Mouse (Mus musculus) ovary, postnatal 14 days (tissue): Measurements from ENCODE around the gene Krt71.
"Not testable (repeated sequence)": the region's sequence is repeated elsewhere in the genome, so short reads cannot be mapped to it uniquely, and the experiment has no call there.

ENCODE experiments used
- DNase-seq: peaks from one replicate; pipeline ENCODE4 v3.0.0; 2022; ENCODE audit warnings: low spot score

Gene Krt71

DNA sequence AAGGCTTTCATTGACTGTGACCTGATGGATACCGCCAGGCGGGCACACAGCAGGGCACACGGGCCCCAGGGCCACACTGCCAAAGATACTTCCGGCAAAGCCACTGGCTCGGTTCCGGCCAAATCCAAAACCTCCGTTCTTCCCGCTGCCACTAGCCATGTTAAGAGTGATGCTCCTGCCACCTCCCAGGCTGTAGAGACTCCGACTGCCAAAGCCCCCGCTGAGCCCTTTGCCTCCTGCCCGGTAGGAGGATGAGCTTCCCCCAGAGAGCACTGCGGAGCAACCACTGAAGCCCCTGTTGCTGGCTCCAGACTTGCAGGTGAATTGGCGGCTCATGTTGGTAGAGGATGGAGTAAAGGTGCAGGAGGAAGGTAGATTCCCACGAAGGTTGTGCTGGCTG is at the start of gene Krt71:
Gene Krt71 (minus strand): TSS at position 399 of the 400 bp plus-strand sequence.
- DNase-seq = no peak

DNA sequence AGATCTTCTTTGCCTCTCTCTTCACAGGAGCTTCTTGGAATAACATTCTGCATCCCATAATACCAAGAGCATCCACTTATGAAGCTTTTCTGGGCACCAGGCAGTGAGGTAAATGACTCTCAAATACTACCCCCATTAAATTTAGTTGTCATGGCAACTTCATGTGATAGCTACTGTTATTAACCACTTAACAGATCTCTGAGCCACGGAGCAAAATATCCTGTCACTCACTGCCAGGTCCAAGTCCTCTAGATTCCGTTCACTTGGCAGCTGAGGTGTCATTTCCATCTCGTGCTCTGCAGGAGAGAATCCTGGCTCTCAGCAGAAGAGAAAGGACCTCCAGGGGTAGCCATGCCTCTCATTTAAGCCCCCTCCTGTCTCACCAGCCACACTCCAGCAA is 48.0 kb upstream of the Krt71 start:
- no peak for DNase-seq

DNA sequence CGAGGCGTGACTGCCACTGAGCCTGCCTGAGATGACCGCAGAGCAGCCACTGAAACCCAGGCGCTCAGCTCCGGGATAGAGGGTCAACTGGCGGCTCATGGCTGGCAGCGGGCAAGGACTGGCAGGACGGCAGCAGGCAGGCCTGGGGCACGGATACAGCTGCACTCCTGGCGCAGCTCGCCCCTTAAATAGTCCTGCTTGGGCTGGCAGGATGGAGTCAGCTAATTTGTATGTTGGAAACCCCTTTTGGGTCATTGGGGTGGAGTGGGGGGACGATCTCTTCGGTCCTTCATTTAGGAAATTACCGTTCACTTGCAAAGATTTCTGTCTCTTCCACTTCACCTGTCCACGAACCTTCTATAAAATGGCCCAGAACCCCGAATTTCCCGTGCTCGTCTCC is 43.5 kb upstream of the Krt71 start, which contains the start of gene Krt72:
Gene Krt72 (minus strand): TSS at position 101 of the 400 bp plus-strand sequence.
- no peak for DNase-seq

GRCm38 (mm10) chr15:101773420-101773819 is 30.5 kb upstream of the Krt71 start:
- DNase-seq = no peak

DNA sequence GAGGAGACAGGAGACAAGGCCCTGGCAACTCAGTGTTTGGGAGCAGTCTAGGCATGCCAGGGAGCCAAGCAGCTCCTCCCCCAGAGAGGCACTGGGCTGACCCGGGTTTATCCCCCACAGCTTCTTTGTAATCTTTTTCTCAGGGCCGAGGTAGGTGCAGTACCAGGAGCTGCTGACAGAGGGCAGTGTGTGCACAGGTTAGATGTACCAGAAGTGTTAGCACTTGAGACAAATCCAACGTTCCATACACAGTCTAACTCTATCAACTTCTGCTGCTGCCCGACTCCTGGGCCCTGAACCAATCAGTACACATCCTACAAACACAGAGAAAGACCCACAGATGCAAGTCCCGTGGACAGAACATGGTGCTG is 29.8 kb upstream of the Krt71 start:
- DNase-seq = peak; percentile 95

GRCm38 (mm10) chr15:101772080-101772710 is 29.3 kb upstream of the Krt71 start:
- DNase-seq = peak; percentile 20

- no peak for DNase-seq
Measured at GRCm38 (mm10) chr15:101770226-101770625, 27.3 kb upstream of the Krt71 start.

DNA sequence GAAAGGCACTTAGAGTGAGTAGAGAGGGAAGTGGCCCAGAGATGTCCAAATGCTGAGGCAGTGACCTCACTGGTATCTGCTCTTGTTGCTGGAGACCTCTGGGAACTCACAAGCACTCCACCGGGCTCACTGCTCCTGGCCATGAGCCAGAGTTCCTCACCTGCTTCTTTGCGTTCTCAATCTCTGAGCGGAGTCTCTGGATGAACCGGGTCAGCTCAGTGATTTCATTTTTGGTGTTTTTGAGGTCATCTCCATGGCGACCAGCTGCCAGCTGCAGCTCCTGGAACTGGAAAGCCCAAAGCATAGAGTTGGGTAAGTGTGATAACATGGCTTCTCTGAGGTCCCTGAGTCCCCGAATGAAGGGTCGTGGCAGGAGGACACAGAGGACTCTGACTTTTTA is 5.1 kb downstream of the Krt71 start:
- no peak for DNase-seq

GRCm38 (mm10) chr15:101730653-101731052 is 12.3 kb downstream of the Krt71 start:
- DNase-seq = no peak

- no peak for DNase-seq
Measured at GRCm38 (mm10) chr15:101724686-101725085, 18.2 kb downstream of the Krt71 start.

DNA sequence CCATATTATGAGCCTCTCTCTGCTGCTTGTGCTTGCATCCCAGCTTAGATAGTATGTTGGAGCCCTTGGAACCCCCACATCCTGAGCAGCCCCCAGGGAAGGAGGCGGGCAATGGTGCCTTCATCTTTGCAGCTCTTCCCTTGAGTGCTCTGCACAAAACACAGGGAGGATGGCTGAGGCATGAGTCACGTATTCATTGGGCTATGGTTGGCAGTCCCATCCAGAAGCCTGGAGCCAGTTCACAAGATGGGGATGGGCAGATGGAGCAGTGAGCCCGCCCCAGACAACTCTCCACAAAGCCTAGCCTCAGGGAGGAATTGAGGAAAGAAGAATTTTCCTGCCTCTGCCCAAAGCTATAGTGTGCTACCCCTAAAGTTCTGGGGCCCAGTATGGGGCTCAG is 27.1 kb downstream of the Krt71 start:
- no peak for DNase-seq

GRCm38 (mm10) chr15:101714356-101714755 is 28.6 kb downstream of the Krt71 start:
- DNase-seq = no peak

- no peak for DNase-seq
Measured at GRCm38 (mm10) chr15:101713731-101714130, 29.2 kb downstream of the Krt71 start.

DNA sequence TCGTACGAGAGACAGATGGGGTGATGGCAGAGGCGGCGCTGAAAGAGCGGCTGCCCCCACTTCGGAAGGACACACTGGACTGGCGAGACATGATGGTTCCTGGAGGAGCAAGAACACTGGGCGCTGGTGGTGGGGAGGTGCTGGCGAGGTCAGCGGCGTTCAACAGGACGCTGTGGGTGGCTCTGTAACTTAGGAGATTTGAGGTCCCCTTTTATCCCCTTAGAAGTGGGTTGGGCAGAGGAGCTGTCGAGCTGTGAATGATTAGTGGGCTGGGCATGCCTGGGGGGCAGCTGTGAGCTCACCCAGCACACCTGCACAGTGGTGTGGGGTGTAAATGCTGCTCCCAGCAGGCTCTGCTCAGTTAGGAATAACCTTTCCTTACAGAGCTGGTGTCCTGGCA is 30.2 kb downstream of the Krt71 start, which contains the start of gene Krt5:
Gene Krt5 (minus strand): TSS at position 179 of the 400 bp plus-strand sequence.
- no peak for DNase-seq

DNA sequence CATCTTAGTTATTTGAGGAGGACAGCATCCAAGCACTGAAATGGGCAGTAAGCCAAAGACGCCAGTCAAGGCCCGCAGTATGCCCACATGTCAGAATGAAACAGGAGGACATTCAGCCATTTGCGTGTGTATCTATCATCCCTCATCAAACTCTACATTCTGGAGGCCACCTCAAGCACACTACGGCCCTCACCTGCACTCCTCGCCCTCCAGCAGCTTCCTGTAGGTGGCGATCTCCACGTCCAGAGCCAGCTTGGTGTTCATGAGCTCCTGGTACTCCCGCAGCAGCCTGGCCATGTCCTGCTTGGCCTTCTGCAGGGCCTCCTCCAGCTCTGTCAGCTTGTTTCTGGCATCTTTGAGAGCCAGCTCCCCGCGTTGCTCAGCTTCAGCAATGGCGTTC is 34.2 kb downstream of the Krt71 start:
- no peak for DNase-seq

GRCm38 (mm10) chr15:101707454-101707853 is 35.5 kb downstream of the Krt71 start:
- DNase-seq = no peak

DNA sequence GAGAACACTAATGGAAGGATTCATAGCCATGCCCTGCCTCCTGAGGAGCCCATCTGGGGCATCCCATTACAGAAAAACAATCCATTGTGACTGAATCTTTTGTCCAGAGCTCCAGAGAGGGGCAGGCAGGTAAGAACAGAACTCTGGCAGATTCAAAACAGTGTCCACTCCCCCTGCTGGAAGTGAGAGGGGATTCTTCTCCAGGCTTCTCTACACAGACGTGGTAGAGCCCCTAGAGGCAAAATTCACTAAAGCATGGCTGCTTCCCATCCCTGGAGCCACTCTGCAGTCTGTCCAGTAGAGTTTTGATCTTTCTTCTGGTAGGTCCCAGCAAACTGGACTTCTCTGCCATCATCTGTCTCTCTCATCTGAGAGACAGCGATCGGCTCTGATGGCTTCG is 38.8 kb downstream of the Krt71 start:
- no peak for DNase-seq

DNA sequence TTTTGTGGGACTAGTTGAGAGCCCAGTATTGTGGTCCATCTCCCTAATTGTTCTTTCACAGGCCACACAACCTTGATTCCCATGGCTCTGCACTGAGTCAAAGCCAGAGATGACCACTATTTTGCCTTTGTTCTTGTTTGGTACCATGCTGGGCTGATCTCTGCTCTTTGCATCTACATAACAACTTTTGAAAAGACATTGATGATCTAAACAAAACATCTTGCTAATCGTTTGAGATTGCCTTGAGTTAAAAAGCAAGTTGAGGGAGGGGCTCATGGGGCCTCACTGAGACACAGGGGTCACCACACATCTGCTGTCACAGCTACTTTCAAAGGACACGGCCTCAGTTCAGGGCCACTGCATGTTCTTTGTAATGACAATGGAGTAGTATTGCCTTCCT is 40.5 kb downstream of the Krt71 start:
- DNase-seq = no peak

- no peak for DNase-seq
Measured at GRCm38 (mm10) chr15:101699866-101700265, 43.0 kb downstream of the Krt71 start.

GRCm38 (mm10) chr15:101699192-101699591 is 43.7 kb downstream of the Krt71 start:
- DNase-seq = no peak

DNA sequence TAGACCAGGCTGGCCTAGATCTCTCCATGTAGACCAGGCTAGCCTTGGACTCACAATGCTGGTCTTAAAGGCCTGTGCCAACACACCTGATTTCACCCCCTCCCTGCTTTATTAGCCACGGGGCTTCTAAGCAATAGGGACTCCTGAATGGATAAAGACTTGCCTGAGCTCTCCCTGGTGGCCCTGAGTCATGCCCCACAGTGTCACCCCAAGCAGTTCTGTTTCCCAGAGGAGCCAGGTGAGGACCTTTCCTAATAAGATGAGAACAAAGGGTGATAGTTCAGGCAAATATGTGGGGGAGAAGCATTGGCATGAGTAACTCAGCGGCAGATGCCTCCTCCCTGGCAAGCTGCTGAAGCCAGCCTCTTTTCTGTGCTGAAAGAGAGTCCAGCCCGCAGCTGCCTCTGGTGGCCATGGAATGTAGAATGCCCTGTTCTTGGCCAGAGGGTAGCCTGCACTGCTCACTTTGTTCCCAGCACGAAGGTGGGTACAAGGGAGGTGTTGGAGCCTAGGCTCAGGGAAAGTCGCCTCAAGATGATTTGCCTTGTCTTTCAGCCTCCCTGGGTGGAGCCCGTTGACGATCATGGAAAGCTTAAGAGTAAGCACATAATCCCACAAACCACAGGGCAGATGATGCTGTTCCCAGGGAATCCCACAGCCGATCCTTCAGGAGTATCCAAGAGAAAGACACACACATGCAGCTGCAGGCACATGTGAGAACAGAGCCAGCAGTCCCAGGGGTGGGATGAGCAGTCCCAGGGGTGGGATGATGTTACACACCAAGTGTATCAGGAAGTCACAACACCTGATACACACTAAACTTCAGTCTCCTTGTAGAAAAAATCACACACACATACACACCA is 45.4 kb downstream of the Krt71 start:
- no peak for DNase-seq

- no peak for DNase-seq
Measured at GRCm38 (mm10) chr15:101694207-101694606, 48.7 kb downstream of the Krt71 start, which contains the start of gene Krt6a. TSS of gene Krt6a (minus strand) at chr15:101694307.

- not testable (repeated sequence) for DNase-seq
Measured at GRCm38 (mm10) chr15:101690460-101690859, 52.4 kb downstream of the Krt71 start.
